Mouse (Mus musculus): ENCODE results near the gene Zfp760.
"Not testable (repeated sequence)": the region's sequence is repeated elsewhere in the genome, so short reads cannot be mapped to it uniquely, and the experiment has no call there.

Zfp760 gene

GRCm38 (mm10) chr17:21707343-21707996 is at the start of gene Zfp760:
Zfp760 (plus strand) TSS chr17:21707741.
- peak; percentile 90 for DNase-seq (ENCODE audit: low spot score)

- DNase-seq (ENCODE audit: low spot score): not testable (repeated sequence)
Observed at GRCm38 (mm10) chr17:21678826-21679225, 28.7 kb upstream of the Zfp760 start.

GRCm38 (mm10) chr17:21679273-21680018 is 28.1 kb upstream of the Zfp760 start:
- peak; percentile 91 for DNase-seq (ENCODE audit: low spot score)

GRCm38 (mm10) chr17:21680019-21680376 is 27.5 kb upstream of the Zfp760 start:
- not testable (repeated sequence) for DNase-seq (ENCODE audit: low spot score)

GRCm38 (mm10) chr17:21691560-21691959 is 16.0 kb upstream of the Zfp760 start, which contains the start of gene Gm10226:
Gm10226 (plus strand) TSS chr17:21691860.
- no peak for DNase-seq (ENCODE audit: low spot score)

GRCm38 (mm10) chr17:21693342-21693741 is 14.2 kb upstream of the Zfp760 start:
- DNase-seq (ENCODE audit: low spot score): no peak

GRCm38 (mm10) chr17:21696073-21696472 is 11.5 kb upstream of the Zfp760 start:
- DNase-seq (ENCODE audit: low spot score): no peak

- peak; percentile 32 for DNase-seq (ENCODE audit: low spot score)
Observed at GRCm38 (mm10) chr17:21702281-21703240, 5.0 kb upstream of the Zfp760 start.

GRCm38 (mm10) chr17:21703414-21703813 is 4.1 kb upstream of the Zfp760 start:
- DNase-seq (ENCODE audit: low spot score): no peak

GRCm38 (mm10) chr17:21708401-21708800 is 860 bp downstream of the Zfp760 start:
- no peak for DNase-seq (ENCODE audit: low spot score)

- not testable (repeated sequence) for DNase-seq (ENCODE audit: low spot score)
Observed at GRCm38 (mm10) chr17:21730495-21730894, 23.0 kb downstream of the Zfp760 start, which contains the start of gene Zfp229. Zfp229 (plus strand) TSS chr17:21730795.

GRCm38 (mm10) chr17:21733049-21733448 is 25.5 kb downstream of the Zfp760 start:
- DNase-seq (ENCODE audit: low spot score): no peak

GRCm38 (mm10) chr17:21733529-21734031 is 26.0 kb downstream of the Zfp760 start:
- DNase-seq (ENCODE audit: low spot score): peak; percentile 87

- DNase-seq (ENCODE audit: low spot score): no peak
Observed at GRCm38 (mm10) chr17:21752791-21753190, 45.2 kb downstream of the Zfp760 start.

- no peak for DNase-seq (ENCODE audit: low spot score)
Observed at GRCm38 (mm10) chr17:21753342-21754208, 46.0 kb downstream of the Zfp760 start.

- no peak for DNase-seq (ENCODE audit: low spot score)
Observed at GRCm38 (mm10) chr17:21770336-21770735, 62.8 kb downstream of the Zfp760 start.

Measured in yolk sac, embryonic 10.5 days (tissue).